Mouse (Mus musculus) olfactory bulb, adult 2 months (tissue): ENCODE measurements around the gene Skor1.

ENCODE experiments used
- CTCF ChIP-seq: fragments of 200-500 bp; IDR thresholded peaks from 2 replicates; pipeline ENCODE4 v1.5.1; 2012; ENCODE audit warnings: low read depth, mild to moderate bottlenecking, low read length, moderate library complexity; ENCODE audit not compliant: insufficient read depth
- POLR2A ChIP-seq: fragments of 200-500 bp; IDR thresholded peaks from 2 replicates; pipeline ENCODE4 v1.6.1; 2012; ENCODE audit warnings: mild to moderate bottlenecking, low read depth, low read length, moderate library complexity; ENCODE audit not compliant: insufficient read depth

DNA sequence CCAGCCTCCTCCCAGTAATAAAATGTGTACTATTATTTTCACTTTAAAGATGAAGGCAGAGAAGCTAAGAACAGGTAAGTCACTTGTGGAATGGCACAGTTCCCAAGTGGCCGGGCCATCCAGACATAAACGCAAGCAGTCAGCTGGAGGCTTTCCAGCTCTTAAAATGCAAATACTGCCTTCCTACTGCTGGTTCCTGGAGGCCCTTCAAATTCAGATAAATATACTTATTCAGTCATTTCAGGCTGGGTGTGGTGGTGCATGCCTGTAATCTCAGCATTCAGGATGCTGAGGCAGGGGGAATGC, 39.0 kb downstream of the Skor1 start:
- TF ChIP-seq CTCF (no peak), POLR2A (no peak)
